Mouse (Mus musculus) gastrocnemius, adult 18-20 months (tissue): ENCODE data around the gene Tiam1. TPM values are rescaled to one million over a fixed set of nuclear protein-coding genes. Genes with fewer than 3 reads are reported as not detected.

Source experiments
- DNase-seq: peaks from one replicate; pipeline ENCODE4 v3.0.0; 2021; ENCODE audit warnings: low spot score
- total RNA-seq, 2 experiments: library from RNA; stranded (reverse); gene quantifications; 2 replicates each; pipeline ENCODE4 v1.2.3; 2021

The Tiam1 gene
- total RNA-seq, 2 experiments from 2014 or later: 4.2 to 10.0 TPM

GRCm38 (mm10) chr16:89960186-89960878, 183.2 kb downstream of the Tiam1 start:
- peak; percentile 53 for DNase-seq

- no peak for DNase-seq
Observed at GRCm38 (mm10) chr16:89958982-89959381, 184.6 kb downstream of the Tiam1 start.

GRCm38 (mm10) chr16:89958030-89958429, 185.5 kb downstream of the Tiam1 start:
- DNase-seq: no peak

- no peak for DNase-seq
Observed at GRCm38 (mm10) chr16:89954525-89954924, 189.0 kb downstream of the Tiam1 start.

- DNase-seq: no peak
Observed at GRCm38 (mm10) chr16:89954114-89954513, 189.5 kb downstream of the Tiam1 start.

GRCm38 (mm10) chr16:89952821-89953220, 190.7 kb downstream of the Tiam1 start:
- DNase-seq: no peak

GRCm38 (mm10) chr16:89950754-89951153, 192.8 kb downstream of the Tiam1 start:
- DNase-seq: no peak

GRCm38 (mm10) chr16:89950251-89950650, 193.3 kb downstream of the Tiam1 start:
- DNase-seq: no peak

- DNase-seq: no peak
Observed at GRCm38 (mm10) chr16:89948040-89948439, 195.5 kb downstream of the Tiam1 start.

- no peak for DNase-seq
Observed at GRCm38 (mm10) chr16:89946816-89947215, 196.8 kb downstream of the Tiam1 start.

GRCm38 (mm10) chr16:89944604-89945283, 198.8 kb downstream of the Tiam1 start:
- no peak for DNase-seq

- DNase-seq: no peak
Observed at GRCm38 (mm10) chr16:89944050-89944449, 199.5 kb downstream of the Tiam1 start.

GRCm38 (mm10) chr16:89943267-89943971, 200.2 kb downstream of the Tiam1 start:
- DNase-seq: no peak

GRCm38 (mm10) chr16:89940696-89941095, 202.9 kb downstream of the Tiam1 start:
- DNase-seq: no peak

- no peak for DNase-seq
Observed at GRCm38 (mm10) chr16:89938277-89938676, 205.3 kb downstream of the Tiam1 start.

GRCm38 (mm10) chr16:89936571-89936970, 207.0 kb downstream of the Tiam1 start:
- no peak for DNase-seq

GRCm38 (mm10) chr16:89935398-89935797, 208.2 kb downstream of the Tiam1 start:
- no peak for DNase-seq

GRCm38 (mm10) chr16:89934616-89935015, 209.0 kb downstream of the Tiam1 start:
- DNase-seq: no peak

- no peak for DNase-seq
Observed at GRCm38 (mm10) chr16:89933976-89934375, 209.6 kb downstream of the Tiam1 start.

- no peak for DNase-seq
Observed at GRCm38 (mm10) chr16:89928611-89929010, 215.0 kb downstream of the Tiam1 start.

GRCm38 (mm10) chr16:89924249-89924890, 219.2 kb downstream of the Tiam1 start:
- peak; percentile 9 for DNase-seq

GRCm38 (mm10) chr16:89923311-89923710, 220.3 kb downstream of the Tiam1 start:
- no peak for DNase-seq
